Mouse (Mus musculus): ENCODE measurements around the gene BC051142.

Gene BC051142

GRCm38 (mm10) chr17:34507591-34507990 lies 109.0 kb downstream of the BC051142 start:
- no peak for DNase-seq (ENCODE audit: low read depth, low spot score)

Measured in 3T3-L1 (cell line).